In genomic region chr16:76324411-76325314, GRCm38 (mm10) we compare ENCODE assay signal across 13 mouse cellular contexts. TPM values are rescaled to one million over a fixed set of nuclear protein-coding genes. Genes with fewer than 3 reads are reported as not detected.
DNase-seq lines count a peak whose midpoint lies in the region; ATAC-seq and TF ChIP-seq lines count a peak whose summit lies in the region.
"Had no signal": no experiment of that assay in that cellular context is flagged by ENCODE, and none has a peak within 500 bp of the region (broad histone marks: within the 10 kb centered on the region; RNA-seq: fewer than 3 reads in every experiment).

No protein-coding gene starts in this region.

- 75% methylated on average over 3 of the region's 4 CpGs for WGBS in kidney, embryonic 14.5 days
- 66% methylated on average over 3 of the region's 4 CpGs for WGBS in liver, postnatal 0 days (ENCODE audit: insufficient replicate concordance)

- TF ChIP-seq EP300 in liver, postnatal 0 days (IDR thresholded peaks at IDR 0.05; ENCODE audit: low read depth): no peak

- TF ChIP-seq CTCF in liver, postnatal 0 days (IDR thresholded peaks at IDR 0.05; ENCODE audit: low read depth): no peak

- H3K27me3 ChIP-seq in kidney, embryonic 14.5 days (ENCODE audit: control insufficient read depth, insufficient read depth, low read length): no peaks in the 10 kb centered on the region
- no peaks in the 10 kb centered on the region for H3K27me3 ChIP-seq in liver, postnatal 0 days (ENCODE audit: insufficient read depth, low read length)
- H3K27me3 ChIP-seq: Patski had no signal

- no peak overlapping the region for H3K27ac ChIP-seq in kidney, embryonic 14.5 days (ENCODE audit: low read depth, low read length)
- H3K27ac ChIP-seq in liver, postnatal 0 days (ENCODE audit: low read depth): peak overlapping the region; percentile 82

- DNase-seq in cerebellum, adult 9-11 months: no peak
- DNase-seq in kidney, postnatal 36 days: peak; percentile 50 to 56
- peak; percentile 81 for DNase-seq in gastrocnemius, postnatal 25 days
- no peak for DNase-seq in liver, postnatal 0 days
- no peak for DNase-seq in cerebellum, postnatal 10 days
- no peak for DNase-seq in frontal cortex, postnatal 10 days (ENCODE audit: low spot score in 2 of 2)
- DNase-seq: B cell, adult 2 months; forebrain, postnatal 0 days; lung, adult 18-20 months; thymus, adult 2 months had no signal

- peaks cover 32% of the 10 kb centered on the region for H3K4me1 ChIP-seq in kidney, embryonic 14.5 days (ENCODE audit: control insufficient read depth, insufficient read depth, low read length)
- H3K4me1 ChIP-seq in liver, postnatal 0 days (ENCODE audit: insufficient read depth): peaks cover 31% of the 10 kb centered on the region

- no peak overlapping the region for H3K4me3 ChIP-seq in kidney, embryonic 14.5 days (ENCODE audit: low read length)
- no peak overlapping the region for H3K4me3 ChIP-seq in liver, postnatal 0 days (ENCODE audit: low read depth, low read length)

- H3K9me3 ChIP-seq in kidney, embryonic 14.5 days (ENCODE audit: control insufficient read depth, low read length): no peaks in the 10 kb centered on the region
- H3K9me3 ChIP-seq in liver, postnatal 0 days (ENCODE audit: low read length): no peaks in the 10 kb centered on the region

- ATAC-seq in cerebellum, adult (ENCODE audit: insufficient number of reproducible peaks, low FRiP score, low TSS enrichment): 0 out of 2 replicates have a peak, but pooled peaks have one; percentile 37
- no peak for ATAC-seq in kidney, embryonic 14.5 days (ENCODE audit: low FRiP score, low TSS enrichment)
- ATAC-seq in liver, postnatal 0 days: no peak
- ATAC-seq: forebrain, postnatal 0 days; Patski had no signal

- peaks cover 3% of the 10 kb centered on the region; the same call in 1 of the 2 replicates for H3K36me3 ChIP-seq in kidney, embryonic 14.5 days (ENCODE audit: control insufficient read depth, insufficient read depth, low read length)
- H3K36me3 ChIP-seq in liver, postnatal 0 days (replicated peaks; ENCODE audit: insufficient read depth, low read length): peaks cover 3% of the 10 kb centered on the region; the same call in 1 of the 2 replicates

- no peak overlapping the region for H3K4me2 ChIP-seq in kidney, embryonic 14.5 days (replicated peaks; ENCODE audit: low read depth, low read length)
- no peak overlapping the region for H3K4me2 ChIP-seq in liver, postnatal 0 days (ENCODE audit: low read depth, low read length)

- H3K9ac ChIP-seq in kidney, embryonic 14.5 days (ENCODE audit: low read depth, low read length): no peak overlapping the region
- no peak overlapping the region for H3K9ac ChIP-seq in liver, postnatal 0 days (replicated peaks)
- H3K9ac ChIP-seq: forebrain, postnatal 0 days had no signal

RNA-seq across cellular contexts. Expression of gene Nrip1, which starts 49.0 kb away (rescaled TPM):
- polyA plus RNA-seq in kidney, embryonic 14.5 days (2014; fragmentation: Nextera tagmentation; extraction: Ambion mirVana): 36.9 and 56.8 TPM in 2 replicates
- total RNA-seq in gastrocnemius, postnatal 25 days (2021): 10 to 100 TPM; 19.2 to 39.4 TPM
- polyA plus RNA-seq in liver, postnatal 0 days (2015; fragmentation: Nextera tagmentation; extraction: Ambion mirVana): 9.6 and 11.2 TPM in 2 replicates

Comparison
In these comparisons a context has a peak if more than half of its experiments do, and no peak if none do; other contexts are left out.
1. DNase-seq: peak in kidney, postnatal 36 days (2 of 2) and gastrocnemius, postnatal 25 days (single experiment); none in cerebellum, adult 9-11 months (single experiment), liver, postnatal 0 days (single experiment), cerebellum, postnatal 10 days (0 of 2) and frontal cortex, postnatal 10 days (0 of 2).